Mouse (Mus musculus) testis, adult 2 months (tissue): ENCODE measurements around the gene Dync2li1. TPM values are rescaled to one million over a fixed set of nuclear protein-coding genes. Genes with fewer than 3 reads are reported as not detected.

Experiments
- H3K27ac ChIP-seq: fragments of 200-500 bp; 2 replicates; pipeline ENCODE4 v1.5.1; 2012; ENCODE audit warnings: low read depth, low read length; ENCODE audit not compliant: control insufficient read depth, insufficient read depth
- H3K27me3 ChIP-seq: fragments of 200-500 bp; 2 replicates; pipeline ENCODE4 v1.6.1; 2012; ENCODE audit warnings: mild to moderate bottlenecking, low read length, moderate library complexity; ENCODE audit not compliant: control insufficient read depth, insufficient read depth
- H3K36me3 ChIP-seq: fragments of 200-500 bp; 2 replicates; pipeline ENCODE4 v1.6.1; 2012; ENCODE audit warnings: mild to moderate bottlenecking, low read length; ENCODE audit not compliant: control insufficient read depth, insufficient read depth
- H3K4me1 ChIP-seq: fragments of 200-500 bp; 2 replicates; pipeline ENCODE4 v1.6.1; 2012; ENCODE audit warnings: low read length; ENCODE audit not compliant: control insufficient read depth, insufficient read depth
- H3K4me3 ChIP-seq: fragments of 200-500 bp; 2 replicates; pipeline ENCODE4 v1.5.1; 2012; ENCODE audit warnings: low read depth, mild to moderate bottlenecking, low read length, moderate library complexity, mixed read lengths; ENCODE audit not compliant: control insufficient read depth
- CTCF ChIP-seq: fragments of 200-500 bp; IDR thresholded peaks from 2 replicates; pipeline ENCODE4 v1.5.1; 2012; ENCODE audit warnings: low read depth, mild to moderate bottlenecking, inconsistent platforms, low read length, moderate library complexity; ENCODE audit not compliant: control insufficient read depth, insufficient read depth, insufficient replicate concordance
- POLR2A ChIP-seq: fragments of 200-500 bp; IDR thresholded peaks from 2 replicates; pipeline ENCODE4 v1.6.1; 2012; ENCODE audit warnings: low read depth, mild to moderate bottlenecking, inconsistent platforms, low read length, moderate library complexity; ENCODE audit not compliant: control insufficient read depth
- polyA plus RNA-seq: library from polyadenylated mRNA; depleted of rRNA; stranded (reverse); fragments of >200 nt; gene quantifications from 2 replicates; pipeline ENCODE4 v1.2.3, GENCODE M21; 2012

Gene Dync2li1
- polyA plus RNA-seq, 1 experiment = 21.6 TPM

DNA sequence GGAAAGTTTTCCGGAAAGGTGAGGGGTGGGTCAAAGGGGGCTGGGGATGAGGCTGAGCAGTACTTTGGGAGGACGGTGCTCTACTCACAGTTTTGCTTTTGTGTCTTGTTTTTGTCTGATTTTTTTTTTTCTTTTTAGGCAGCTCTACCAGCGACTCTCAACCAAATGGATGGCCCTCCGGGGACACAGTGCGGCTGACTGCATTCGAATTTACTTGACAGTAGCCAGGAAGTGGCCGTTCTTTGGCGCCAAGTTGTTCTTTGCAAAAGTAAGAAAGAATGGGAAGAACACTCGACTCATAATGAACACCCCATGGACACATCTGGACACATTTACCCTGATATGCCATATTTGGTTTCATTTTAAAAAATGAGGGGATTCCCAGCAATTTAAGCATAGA is 14.8 kb upstream of the Dync2li1 start:
- Histone ChIP-seq H3K27me3 (no peaks in the 10 kb centered on the region), H3K4me3 (no peak overlapping the region), H3K4me1 (peaks cover 4% of the 10 kb centered on the region), H3K36me3 (no peaks in the 10 kb centered on the region), H3K27ac (no peak overlapping the region)
- no peak for TF ChIP-seq CTCF
- TF ChIP-seq POLR2A = no peak

DNA sequence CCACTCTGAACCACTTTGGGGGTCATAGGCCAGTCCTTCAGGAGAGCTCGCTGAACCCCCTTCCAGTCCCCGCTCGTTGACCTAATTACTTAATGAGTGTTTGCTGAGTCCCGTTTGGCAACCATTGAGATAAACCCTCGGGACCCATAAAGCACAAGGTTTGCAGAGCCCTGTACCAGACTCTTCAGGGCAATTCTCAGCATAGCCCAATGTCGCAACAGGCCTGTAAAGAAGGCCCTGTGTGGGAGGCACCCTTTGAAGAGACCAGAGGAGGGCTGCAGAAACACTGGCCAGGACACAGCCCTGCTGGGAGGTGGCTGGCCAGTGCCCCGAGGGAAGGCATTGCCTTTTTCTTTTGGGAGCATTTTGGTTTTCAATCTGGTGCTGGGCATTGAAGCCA is 14.3 kb upstream of the Dync2li1 start:
- no peak overlapping the region for H3K4me3 ChIP-seq
- H3K36me3 ChIP-seq = no peaks in the 10 kb centered on the region
- no peak overlapping the region for H3K27ac ChIP-seq
- H3K27me3 ChIP-seq = no peaks in the 10 kb centered on the region
- TF ChIP-seq POLR2A = no peak
- TF ChIP-seq CTCF = no peak
- H3K4me1 ChIP-seq = peaks cover 4% of the 10 kb centered on the region

DNA sequence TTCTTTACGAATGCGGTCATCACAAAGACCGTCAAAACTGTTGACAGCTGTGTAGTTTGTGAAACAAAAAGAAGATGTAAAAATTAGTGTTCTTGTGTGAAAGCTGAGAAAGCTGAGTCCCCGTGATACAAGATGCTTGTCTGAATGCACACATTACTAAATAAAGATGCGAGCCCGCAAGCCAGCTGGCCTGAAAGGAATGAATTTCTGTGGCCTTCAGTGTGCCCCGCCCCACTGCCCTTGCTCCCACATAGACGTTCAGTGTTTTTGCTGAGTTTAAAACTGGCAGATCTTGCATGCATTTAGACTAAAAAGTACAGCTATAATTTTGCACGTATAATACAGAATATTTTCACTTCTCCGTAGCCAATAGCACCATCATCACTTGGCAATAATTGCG is 10.5 kb upstream of the Dync2li1 start:
- TF ChIP-seq CTCF (no peak), POLR2A (no peak)
- H3K4me1 ChIP-seq = no peaks in the 10 kb centered on the region
- H3K27ac ChIP-seq = no peak overlapping the region
- no peaks in the 10 kb centered on the region for H3K27me3 ChIP-seq
- H3K4me3 ChIP-seq = no peak overlapping the region
- H3K36me3 ChIP-seq = no peaks in the 10 kb centered on the region

DNA sequence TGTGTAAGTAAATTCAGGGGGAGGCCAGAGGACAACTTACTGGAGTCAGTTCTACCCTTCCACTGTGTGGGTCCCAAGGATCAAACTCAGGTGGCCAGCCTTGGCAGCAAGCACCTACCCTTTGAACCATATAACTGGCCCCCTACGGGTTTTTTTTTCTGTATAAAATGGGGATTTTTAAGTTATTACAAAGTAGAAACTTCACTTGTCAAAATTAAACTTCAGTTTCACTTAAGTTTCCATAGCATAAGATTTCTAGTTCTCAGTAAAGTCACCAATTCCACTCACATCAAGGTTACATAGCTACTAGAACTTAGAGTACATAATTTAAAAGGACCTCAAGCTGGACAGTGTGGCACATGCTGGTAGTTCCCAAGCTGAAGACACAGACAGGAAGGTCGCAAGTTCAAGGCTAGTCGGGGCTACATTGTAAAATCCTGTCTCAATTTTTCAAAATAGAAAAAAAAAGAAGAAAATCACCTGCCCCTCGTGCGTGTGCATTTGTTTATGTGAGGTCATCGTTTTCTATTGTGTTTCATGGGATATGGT is 9.7 kb upstream of the Dync2li1 start:
- Histone ChIP-seq H3K27me3 (no peaks in the 10 kb centered on the region), H3K27ac (no peak overlapping the region), H3K36me3 (no peaks in the 10 kb centered on the region), H3K4me3 (no peak overlapping the region), H3K4me1 (no peaks in the 10 kb centered on the region)
- TF ChIP-seq CTCF (no peak), POLR2A (no peak)

DNA sequence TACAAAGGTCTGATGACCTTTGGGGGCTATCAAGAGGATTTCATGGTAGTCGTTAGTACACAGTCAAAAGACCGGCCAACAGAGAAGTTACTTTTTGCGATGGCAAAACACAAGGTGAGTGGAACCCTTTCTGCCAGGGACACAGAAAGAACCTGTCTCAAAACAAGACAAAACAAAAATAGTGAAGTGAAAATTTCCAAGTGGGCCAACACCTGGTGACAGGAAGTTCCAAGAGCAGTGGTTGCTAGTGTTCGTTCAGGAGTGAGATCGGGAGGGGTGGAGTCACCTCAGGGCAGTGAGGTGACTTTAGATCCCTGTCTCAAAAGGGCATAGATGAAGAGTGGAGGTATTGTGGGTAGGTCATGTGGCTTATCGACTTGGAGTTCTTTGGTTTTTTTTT is 8.3 kb upstream of the Dync2li1 start:
- H3K27ac ChIP-seq = no peak overlapping the region
- H3K4me3 ChIP-seq = no peak overlapping the region
- TF ChIP-seq POLR2A = no peak
- TF ChIP-seq CTCF = no peak
- H3K36me3 ChIP-seq = no peaks in the 10 kb centered on the region
- H3K27me3 ChIP-seq = no peaks in the 10 kb centered on the region
- H3K4me1 ChIP-seq = no peaks in the 10 kb centered on the region

DNA sequence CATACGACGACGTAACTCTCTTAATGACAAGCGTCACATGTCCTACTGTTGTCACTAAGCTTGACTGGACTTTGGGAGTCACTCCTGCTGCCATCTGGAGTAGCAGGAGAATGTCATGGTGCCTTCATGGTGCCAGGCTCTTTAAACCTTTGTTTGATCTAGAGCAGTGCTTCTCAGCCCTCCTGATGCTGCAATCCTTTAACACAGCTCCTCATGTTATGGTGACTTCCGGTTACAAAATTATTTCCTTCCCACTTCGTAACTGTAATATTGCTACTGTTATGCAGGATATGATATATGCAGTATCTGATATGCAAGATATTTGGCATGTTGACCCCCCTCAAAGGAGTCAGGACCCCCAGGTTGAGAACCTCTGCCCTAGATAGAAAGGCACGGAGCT is 7.2 kb upstream of the Dync2li1 start:
- H3K36me3 ChIP-seq = no peaks in the 10 kb centered on the region
- no peak overlapping the region for H3K27ac ChIP-seq
- no peaks in the 10 kb centered on the region for H3K4me1 ChIP-seq
- no peak for TF ChIP-seq CTCF
- no peak for TF ChIP-seq POLR2A
- no peak overlapping the region for H3K4me3 ChIP-seq
- H3K27me3 ChIP-seq = no peaks in the 10 kb centered on the region

DNA sequence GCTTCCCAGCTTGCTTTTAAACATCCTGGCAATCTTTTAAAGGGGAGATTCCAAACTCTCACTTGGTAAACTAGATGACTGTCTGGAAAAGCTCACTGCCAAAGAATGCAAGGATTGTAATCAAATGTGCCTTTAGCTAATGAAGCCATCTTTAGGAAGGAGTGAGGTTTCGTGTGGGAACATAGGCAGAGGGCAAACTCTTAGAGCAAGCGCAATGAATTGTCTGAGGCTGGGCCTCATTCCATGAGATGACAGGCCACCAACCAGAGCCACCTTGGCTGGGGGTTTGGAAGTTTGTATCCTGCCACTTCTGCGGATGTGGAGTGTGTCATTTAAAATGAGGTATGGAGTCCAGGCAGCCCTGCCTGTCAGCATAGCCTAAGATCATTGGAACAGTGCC is 6.2 kb upstream of the Dync2li1 start:
- no peak for TF ChIP-seq CTCF
- TF ChIP-seq POLR2A = no peak
- H3K27ac ChIP-seq = no peak overlapping the region
- no peaks in the 10 kb centered on the region for H3K27me3 ChIP-seq
- no peaks in the 10 kb centered on the region for H3K4me1 ChIP-seq
- H3K4me3 ChIP-seq = no peak overlapping the region
- no peaks in the 10 kb centered on the region for H3K36me3 ChIP-seq

DNA sequence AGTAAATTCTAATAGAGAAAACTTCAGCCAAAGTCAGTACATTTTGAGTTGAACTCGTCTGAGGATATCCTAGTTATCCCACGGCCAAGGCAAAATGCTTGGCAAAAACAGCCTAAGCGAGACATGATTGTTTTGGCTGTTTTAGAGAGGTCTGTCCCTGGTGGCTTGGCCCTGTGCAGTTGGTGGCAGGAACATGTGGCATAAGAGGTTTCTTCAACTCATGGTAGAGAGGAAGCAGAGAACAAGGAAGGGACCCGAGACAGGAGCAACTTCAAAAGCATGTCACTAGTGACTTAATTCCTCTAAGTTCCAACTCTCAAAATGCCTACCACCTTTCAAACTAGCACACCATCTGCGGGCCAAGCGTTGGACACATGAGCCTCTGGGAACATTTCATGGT is 5.7 kb upstream of the Dync2li1 start:
- H3K4me1 ChIP-seq = no peaks in the 10 kb centered on the region
- no peaks in the 10 kb centered on the region for H3K27me3 ChIP-seq
- TF ChIP-seq CTCF (no peak), POLR2A (no peak)
- H3K4me3 ChIP-seq = no peak overlapping the region
- H3K27ac ChIP-seq = no peak overlapping the region
- no peaks in the 10 kb centered on the region for H3K36me3 ChIP-seq

DNA sequence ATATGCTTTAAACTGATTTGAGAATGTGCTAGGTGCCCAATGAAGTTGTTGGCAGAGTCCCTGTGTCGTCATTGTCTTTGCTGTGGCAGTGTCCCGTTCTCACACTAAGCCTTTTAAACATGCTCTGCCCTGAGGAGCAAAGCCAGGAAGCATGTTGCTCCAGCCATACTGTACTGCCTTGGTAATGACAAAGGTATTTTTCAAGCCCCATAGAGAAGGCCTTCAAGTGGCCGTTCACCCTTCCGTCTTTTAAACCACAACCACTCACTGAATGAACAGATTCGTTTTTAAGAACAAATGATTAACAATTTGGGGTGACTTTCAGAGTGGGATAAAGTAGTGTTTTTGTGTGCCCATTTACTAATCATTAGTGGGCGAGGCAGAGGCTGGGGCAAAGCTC is 5.1 kb upstream of the Dync2li1 start:
- TF ChIP-seq POLR2A (no peak), CTCF (no peak)
- no peak overlapping the region for H3K4me3 ChIP-seq
- H3K36me3 ChIP-seq = no peaks in the 10 kb centered on the region
- H3K27ac ChIP-seq = no peak overlapping the region
- no peaks in the 10 kb centered on the region for H3K4me1 ChIP-seq
- no peaks in the 10 kb centered on the region for H3K27me3 ChIP-seq
